Mouse (Mus musculus) spleen, adult 2 months (tissue): ENCODE measurements around the gene Ssx2ip.

Experiments used
- CTCF ChIP-seq: fragments of 200-500 bp; IDR thresholded peaks from 2 replicates; pipeline ENCODE4 v1.5.1; 2011; ENCODE audit warnings: mild to moderate bottlenecking, inconsistent platforms; ENCODE audit not compliant: insufficient read depth, insufficient read length, insufficient replicate concordance; ENCODE audit errors: extremely low read depth
- POLR2A ChIP-seq: fragments of 200-500 bp; IDR thresholded peaks from 2 replicates; pipeline ENCODE4 v1.6.1; 2011; ENCODE audit warnings: low read depth, low read length, inconsistent platforms

DNA sequence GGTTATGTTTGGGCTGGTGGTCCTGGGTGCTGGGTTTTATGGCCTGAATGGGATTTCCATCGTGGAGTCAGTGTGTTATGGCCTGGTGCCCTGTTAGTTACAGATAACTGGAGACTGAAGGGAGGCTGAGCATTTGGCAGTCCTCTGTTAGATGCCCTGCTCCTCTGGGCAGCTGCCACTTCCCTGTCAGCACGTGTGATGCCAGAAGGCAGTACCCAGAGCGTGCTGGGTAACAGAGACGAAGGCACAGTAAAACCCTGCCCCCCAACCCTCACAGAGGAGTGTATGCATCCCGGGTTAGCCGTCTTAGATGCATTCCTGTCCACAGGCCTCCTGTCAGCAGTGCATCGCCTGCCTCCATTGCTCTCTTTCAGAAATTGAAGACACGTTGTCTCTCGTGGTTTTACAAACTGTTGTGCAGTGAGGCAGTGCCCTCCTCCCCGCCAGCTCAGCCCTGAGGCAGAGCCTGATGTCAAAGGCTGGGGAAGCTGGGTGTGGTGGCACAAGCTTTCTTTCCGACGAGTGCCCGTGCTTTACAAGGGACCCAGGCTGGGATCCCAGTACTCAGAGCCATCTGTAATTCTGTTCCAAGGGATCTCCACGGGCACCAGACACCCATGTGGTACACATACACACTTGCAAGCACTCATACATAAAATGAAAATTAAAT, 29.4 kb downstream of the Ssx2ip start:
- TF ChIP-seq POLR2A (no peak), CTCF (no peak)
